ENCODE assay signal across 8 mouse cellular contexts in genomic region chr16:34095548-34096141, GRCm38 (mm10).
A peak's percentile ranks its signal among the peaks of the same experiment; 100 is the strongest.
DNase-seq lines count a peak whose midpoint lies in the region; ATAC-seq lines count a peak whose summit lies in the region.

No protein-coding gene starts in this region.

- 0 out of 2 replicates have a peak, but pooled peaks cover 5% of the 10 kb centered on the region for H3K36me3 ChIP-seq in forebrain, embryonic 13.5 days (ENCODE audit: poor library complexity, severe bottlenecking)
- no peaks in the 10 kb centered on the region for H3K36me3 ChIP-seq in limb, embryonic 10.5 days

- peak overlapping the region; percentile 61 for H3K9ac ChIP-seq in forebrain, embryonic 13.5 days

- H3K9me3 ChIP-seq in forebrain, embryonic 13.5 days (replicated peaks), result no peaks in the 10 kb centered on the region
- H3K9me3 ChIP-seq in limb, embryonic 10.5 days (replicated peaks), result no peaks in the 10 kb centered on the region

- intact Hi-C loops in heart, postnatal 36 days (cut with DNase I), result loop anchor here (5.0 kb wide), 1 partner anchor 58 kb away; no protein-coding TSS in a partner anchor

- peak overlapping the region; percentile 65 for H3K27ac ChIP-seq in forebrain, embryonic 13.5 days
- peak overlapping the region; percentile 80 for H3K27ac ChIP-seq in limb, embryonic 10.5 days

- peak overlapping the region; percentile 40 for H3K4me3 ChIP-seq in forebrain, embryonic 13.5 days
- peak overlapping the region; percentile 63 for H3K4me3 ChIP-seq in limb, embryonic 10.5 days

- peaks cover 34% of the 10 kb centered on the region for H3K4me1 ChIP-seq in forebrain, embryonic 13.5 days
- H3K4me1 ChIP-seq in limb, embryonic 10.5 days, result peaks cover 30% of the 10 kb centered on the region

- DNase-seq in CD4-positive, CD25-positive, alpha-beta regulatory T cell, adult 2 months (ENCODE audit: low read depth, low spot score), result peak; percentile 53
- peak; percentile 86 for DNase-seq in adrenal gland, postnatal 10 days
- DNase-seq in heart, postnatal 36 days, result peak; percentile 78 to 84
- DNase-seq in limb, embryonic 10.5 days (ENCODE audit: low spot score), result peak; percentile 79
- peak; percentile 58 for DNase-seq in mesoderm, embryonic 11.5 days (ENCODE audit: low read depth, low spot score)
- DNase-seq in skeletal muscle tissue, adult 2 months (ENCODE audit: low read depth, low spot score), result peak; percentile 84
- peak; percentile 67 to 72 for DNase-seq in urinary bladder, postnatal 36 days (ENCODE audit: low spot score in 2 of 2)

- under 1% methylated on average over 34 of the region's 34 CpGs for WGBS in forebrain, embryonic 13.5 days
- under 1% methylated on average over 34 of the region's 34 CpGs for WGBS in limb, embryonic 10.5 days

- peaks cover 32% of the 10 kb centered on the region for H3K27me3 ChIP-seq in forebrain, embryonic 13.5 days
- peaks cover 8% of the 10 kb centered on the region; the same call in 1 of the 2 replicates for H3K27me3 ChIP-seq in limb, embryonic 10.5 days (ENCODE audit: low read depth, poor library complexity, severe bottlenecking)

- peak overlapping the region; percentile 71 for H3K4me2 ChIP-seq in forebrain, embryonic 13.5 days

- peak; percentile 64 for ATAC-seq in forebrain, embryonic 13.5 days

Comparison
In these comparisons a context has a peak if more than half of its experiments do, and no peak if none do; other contexts are left out.
1. Peak in every context shown above with its lines: DNase-seq, ATAC-seq, H3K4me3 ChIP-seq and H3K27ac ChIP-seq.